Mouse (Mus musculus) heart, embryonic 14.5 days (tissue): ENCODE measurements around the gene Rel. TPM values are rescaled to one million over a fixed set of nuclear protein-coding genes. Genes with fewer than 3 reads are reported as not detected.
"Not testable (repeated sequence)": the region's sequence is repeated elsewhere in the genome, so short reads cannot be mapped to it uniquely, and the experiment has no call there.

Source experiments
- ATAC-seq: fragments of 200-750 bp; cut with Nextera tagmentation; 2 replicates; pipeline ENCODE4 v1.8.0; 2017; ENCODE audit warnings: low read depth, moderate TSS enrichment; ENCODE audit not compliant: insufficient number of reproducible peaks, insufficient read depth, low FRiP score
- H3K27ac ChIP-seq, 2 experiments: fragments of 200-500 bp in 1 of 2; fragments of 300-500 bp in 1 of 2; sonication (generic) in 1 of 2; replicated peaks in 1 of 2; 2 replicates each; pipeline ENCODE4 v1.5.1; 2012 to 2014; ENCODE audit warnings: low read depth in 2 of 2, low read length in 2 of 2, control low read depth in 1 of 2, mild to moderate bottlenecking in 1 of 2, mixed read lengths in 1 of 2; ENCODE audit not compliant: control insufficient read depth in 1 of 2, insufficient read depth in 1 of 2
- H3K27me3 ChIP-seq: fragments of 300-500 bp; sonication (generic); 2 replicates; pipeline ENCODE4 v1.6.1; 2014; ENCODE audit warnings: mild to moderate bottlenecking, low read length, control low read depth; ENCODE audit not compliant: control insufficient read depth, insufficient read depth
- H3K36me3 ChIP-seq: fragments of 300-500 bp; sonication (generic); 2 replicates; pipeline ENCODE4 v1.6.1; 2014; ENCODE audit warnings: mild to moderate bottlenecking, control low read depth, low read length, mixed read lengths; ENCODE audit not compliant: control insufficient read depth, insufficient read depth
- H3K4me1 ChIP-seq, 2 experiments: fragments of 200-500 bp in 1 of 2; fragments of 300-500 bp in 1 of 2; sonication (generic) in 1 of 2; 2 replicates each; pipeline ENCODE4 v1.6.1; 2012 to 2014; ENCODE audit warnings: low read length in 2 of 2, control low read depth in 1 of 2, mixed read lengths in 1 of 2; ENCODE audit not compliant: control insufficient read depth in 2 of 2, insufficient read depth in 2 of 2
- H3K4me2 ChIP-seq: fragments of 300-500 bp; sonication (generic); 2 replicates; pipeline ENCODE4 v1.6.1; 2014; ENCODE audit warnings: mild to moderate bottlenecking, low read length
- H3K4me3 ChIP-seq, 2 experiments: fragments of 200-500 bp in 1 of 2; fragments of 300-500 bp in 1 of 2; sonication (generic) in 1 of 2; 2 replicates each; pipeline ENCODE4 v1.5.1; 2012 to 2014; ENCODE audit warnings: low read length in 2 of 2, mild to moderate bottlenecking in 2 of 2, control low read depth in 1 of 2, low read depth in 1 of 2, moderate library complexity in 1 of 2; ENCODE audit not compliant: control insufficient read depth in 1 of 2, insufficient read depth in 1 of 2
- H3K9ac ChIP-seq: fragments of 300-500 bp; sonication (generic); 2 replicates; pipeline ENCODE4 v1.6.1; 2014; ENCODE audit warnings: mild to moderate bottlenecking, low read length
- H3K9me3 ChIP-seq: fragments of 300-500 bp; sonication (generic); 2 replicates; pipeline ENCODE4 v1.6.1; 2016; ENCODE audit warnings: low read length, control low read depth; ENCODE audit not compliant: control insufficient read depth
- WGBS: fragments of 180-500 bp; shearing (Covaris S2); extraction: QIAGEN DNeasy Blood & Tissue Kit; methylation state at CpG from one replicate; pipeline ENCODE4 v1.1.7; 2014; 5-methylcytosine and 5-hydroxymethylcytosine counted together
- polyA plus RNA-seq: library from polyadenylated mRNA; unstranded; fragments of >200 nt; fragmentation: Nextera tagmentation; extraction: Ambion mirVana; gene quantifications from 2 replicates; pipeline ENCODE4 v1.2.1, GENCODE M21; 2014

Gene Rel
- polyA plus RNA-seq, 1 experiment from 2014 or later = 1.9 TPM

DNA sequence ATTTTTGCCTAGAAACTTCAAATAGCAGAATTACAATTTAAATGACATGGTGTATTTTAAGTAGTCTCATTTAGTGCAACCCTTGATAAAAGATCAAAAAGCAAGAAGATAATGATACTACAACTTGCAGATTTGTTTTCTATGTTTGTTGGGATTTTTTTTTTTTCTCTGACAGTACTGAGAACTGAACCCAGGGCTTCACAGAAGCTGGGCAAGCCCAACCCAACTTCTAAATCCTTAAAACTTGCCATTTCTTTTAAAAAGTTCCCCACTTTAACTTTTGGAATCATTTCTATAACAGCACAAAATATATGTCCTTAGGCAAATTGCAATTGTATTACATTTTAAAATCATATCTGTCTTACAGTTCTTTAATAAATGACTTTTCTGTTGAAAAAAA, 1.7 kb downstream of the Rel start:
- Histone ChIP-seq H3K4me2 (peak overlapping the region; percentile 35), H3K27ac (no peak overlapping the region), H3K4me3 (no peak overlapping the region), H3K9ac (no peak overlapping the region), H3K36me3 (no peaks in the 10 kb centered on the region), H3K27me3 (no peaks in the 10 kb centered on the region), H3K4me1 (peaks cover 0 to 9% of the 10 kb centered on the region in 2 experiments; a peak in 1 of 4 replicates), H3K9me3 (no peaks in the 10 kb centered on the region)
- no peak for ATAC-seq

DNA sequence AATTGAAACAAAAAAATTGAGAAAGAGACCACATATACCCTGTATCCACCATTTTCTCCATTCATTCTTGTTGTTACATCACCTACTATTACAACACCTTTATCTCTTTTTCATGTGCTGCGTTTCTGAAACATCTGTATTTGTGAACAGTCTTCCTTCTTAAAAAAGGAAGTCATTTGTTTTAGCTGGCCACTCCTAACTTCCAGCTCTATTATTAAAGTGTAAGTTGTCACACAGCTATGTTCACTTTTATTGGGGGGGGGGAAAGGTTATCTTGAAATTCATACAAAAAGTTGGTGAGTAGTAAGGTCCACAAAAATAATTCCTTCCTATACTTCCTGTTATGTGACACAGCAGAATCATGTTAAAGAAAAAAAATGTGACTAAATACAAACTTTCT, 2.8 kb downstream of the Rel start:
- no peak overlapping the region for H3K4me2 ChIP-seq
- H3K27me3 ChIP-seq = no peaks in the 10 kb centered on the region
- no peak overlapping the region for H3K9ac ChIP-seq
- ATAC-seq = no peak
- no peaks in the 10 kb centered on the region for H3K9me3 ChIP-seq
- H3K27ac ChIP-seq = no peak overlapping the region
- no peaks in the 10 kb centered on the region for H3K36me3 ChIP-seq
- H3K4me3 ChIP-seq = no peak overlapping the region
- WGBS = 56% methylated on average over 1 of the region's 1 CpGs
- peaks cover 0 to 8% of the 10 kb centered on the region in 2 experiments; a peak in 1 of 4 replicates for H3K4me1 ChIP-seq

DNA sequence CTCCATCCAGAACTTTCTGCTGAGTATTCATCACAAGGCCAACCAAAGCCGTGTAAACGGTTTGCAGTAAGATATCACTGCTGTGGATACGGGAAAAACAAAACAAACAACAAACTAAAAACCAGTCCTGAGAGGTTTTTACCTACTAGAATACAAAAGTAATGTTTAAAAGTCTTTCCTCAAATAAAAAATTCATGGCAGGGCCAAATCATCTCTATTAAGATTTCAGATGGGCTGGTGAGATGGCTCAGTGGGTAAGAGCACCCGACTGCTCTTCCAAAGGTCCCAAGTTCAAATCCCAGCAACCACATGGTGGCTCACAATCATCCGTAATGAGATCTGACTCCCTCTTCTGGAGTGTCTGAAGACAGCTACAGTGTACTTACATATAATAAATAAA, 3.4 kb downstream of the Rel start:
- H3K4me3 ChIP-seq, H3K27me3 ChIP-seq, H3K9ac ChIP-seq, H3K36me3 ChIP-seq, H3K9me3 ChIP-seq, H3K4me2 ChIP-seq, H3K27ac ChIP-seq, ATAC-seq, H3K4me1 ChIP-seq: not testable (repeated sequence)
- 74% methylated on average over 4 of the region's 5 CpGs for WGBS

DNA sequence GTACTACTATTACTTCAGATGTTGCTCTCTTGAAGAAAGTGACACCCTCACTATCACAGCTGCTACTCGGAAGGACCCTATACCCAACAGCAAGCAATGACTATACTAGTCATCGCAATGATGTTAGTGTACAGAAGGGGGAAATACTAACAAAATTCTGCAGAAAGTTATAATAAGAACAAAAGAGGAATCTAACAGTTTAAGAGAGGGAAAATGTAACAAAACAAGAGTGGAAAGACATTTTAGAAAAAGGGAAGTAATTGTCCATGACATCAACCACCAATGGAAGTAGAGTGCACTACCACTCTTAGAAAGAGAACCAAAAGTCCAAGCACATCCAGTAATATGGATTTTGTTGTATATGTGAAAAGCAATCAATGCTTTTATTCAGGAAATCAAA, 8.1 kb downstream of the Rel start:
- H3K27ac ChIP-seq = no peak overlapping the region
- ATAC-seq = no peak

DNA sequence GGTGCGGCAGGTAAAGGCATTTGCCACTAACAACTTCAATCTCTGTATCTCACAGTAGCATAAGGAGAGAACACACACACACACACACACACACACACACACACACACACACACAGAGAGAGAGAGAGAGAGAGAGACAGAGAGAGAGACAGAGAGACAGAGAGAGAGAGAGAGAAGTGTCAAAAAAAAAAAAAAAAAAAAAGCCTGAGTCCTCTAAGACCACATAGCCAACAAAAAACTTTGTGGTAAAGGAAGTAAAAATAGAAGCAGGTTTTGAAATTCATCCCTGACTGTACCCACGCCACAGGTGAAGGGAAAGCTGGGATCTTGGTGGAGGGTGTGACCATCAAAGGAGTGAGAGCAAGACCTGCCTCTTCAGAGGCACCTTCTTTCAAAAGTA, 12.6 kb downstream of the Rel start:
- Histone ChIP-seq H3K4me1 (no peaks in the 10 kb centered on the region), H3K27me3 (no peaks in the 10 kb centered on the region), H3K9me3 (no peaks in the 10 kb centered on the region), H3K4me3 (no peak overlapping the region), H3K4me2 (no peak overlapping the region), H3K9ac (no peak overlapping the region), H3K36me3 (0 out of 2 replicates have a peak, but pooled peaks cover 7% of the 10 kb centered on the region), H3K27ac (no peak overlapping the region)
- 87% methylated on average over 2 of the region's 2 CpGs for WGBS
- ATAC-seq = no peak

More for the DNA sequence above, 8.1 kb downstream of the Rel start:
- Histone ChIP-seq H3K36me3 (no peaks in the 10 kb centered on the region), H3K4me1 (no peaks in the 10 kb centered on the region), H3K4me2 (no peak overlapping the region), H3K4me3 (no peak overlapping the region), H3K9ac (no peak overlapping the region), H3K27me3 (no peaks in the 10 kb centered on the region), H3K9me3 (no peaks in the 10 kb centered on the region)
- WGBS = 90% methylated on average over 2 of the region's 2 CpGs

DNA sequence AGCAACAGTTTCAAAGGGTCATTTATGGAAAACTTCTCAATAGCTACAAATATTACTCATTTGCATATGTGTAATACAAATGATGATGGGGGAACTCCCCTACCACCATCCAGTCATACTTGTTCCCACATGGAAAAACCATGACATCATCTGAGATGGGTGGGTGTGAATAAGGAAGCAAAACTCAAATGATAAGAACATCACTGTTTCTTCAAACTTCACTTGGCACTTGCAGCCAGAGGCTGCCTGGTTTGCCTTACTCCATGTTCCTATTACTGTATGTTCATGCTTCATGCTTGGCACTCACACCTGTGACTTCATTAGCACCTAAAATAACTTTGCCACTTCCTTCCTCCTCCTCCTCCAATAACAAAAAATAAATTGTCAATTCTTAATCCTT, 16.4 kb downstream of the Rel start:
- H3K4me2 ChIP-seq = no peak overlapping the region
- H3K27me3 ChIP-seq = no peaks in the 10 kb centered on the region
- H3K4me1 ChIP-seq = no peaks in the 10 kb centered on the region
- H3K27ac ChIP-seq = no peak overlapping the region
- no peak for ATAC-seq
- H3K9ac ChIP-seq = no peak overlapping the region
- no peak overlapping the region for H3K4me3 ChIP-seq
- 0 out of 2 replicates have a peak, but pooled peaks cover 7% of the 10 kb centered on the region for H3K36me3 ChIP-seq
- no peaks in the 10 kb centered on the region for H3K9me3 ChIP-seq

DNA sequence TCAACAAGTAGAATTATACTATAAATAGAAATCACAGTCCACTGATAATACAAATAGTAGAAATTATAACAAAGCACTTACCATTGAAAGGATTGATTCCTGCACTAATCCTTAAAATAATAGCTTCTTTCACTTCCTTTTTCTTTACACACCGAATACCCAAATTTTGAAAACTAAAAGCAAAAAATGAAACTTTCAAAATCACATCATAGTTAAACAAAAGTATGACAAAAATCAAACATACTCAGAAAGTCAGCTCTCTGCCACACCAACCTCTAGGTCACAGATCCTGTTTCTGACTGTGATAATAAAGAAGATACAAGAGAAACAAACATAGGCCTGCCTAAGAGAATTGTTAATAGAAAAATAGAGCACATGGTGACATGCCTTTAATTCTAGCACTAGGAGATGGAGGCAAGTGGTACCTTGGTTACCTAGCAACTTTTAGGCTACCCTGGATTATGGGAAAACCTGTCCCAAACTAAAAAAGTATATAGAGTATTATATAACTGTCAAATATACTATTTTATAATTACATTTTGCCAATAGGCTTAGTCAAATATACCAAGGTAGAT, 17.5 kb downstream of the Rel start:
- H3K9ac ChIP-seq = no peak overlapping the region
- no peak overlapping the region for H3K4me2 ChIP-seq
- no peak overlapping the region for H3K27ac ChIP-seq
- H3K9me3 ChIP-seq = no peaks in the 10 kb centered on the region
- no peak for ATAC-seq
- H3K27me3 ChIP-seq = no peaks in the 10 kb centered on the region
- no peak overlapping the region for H3K4me3 ChIP-seq
- WGBS = 82% methylated on average over 1 of the region's 1 CpGs
- 0 out of 2 replicates have a peak, but pooled peaks cover 7% of the 10 kb centered on the region for H3K36me3 ChIP-seq
- no peaks in the 10 kb centered on the region for H3K4me1 ChIP-seq

DNA sequence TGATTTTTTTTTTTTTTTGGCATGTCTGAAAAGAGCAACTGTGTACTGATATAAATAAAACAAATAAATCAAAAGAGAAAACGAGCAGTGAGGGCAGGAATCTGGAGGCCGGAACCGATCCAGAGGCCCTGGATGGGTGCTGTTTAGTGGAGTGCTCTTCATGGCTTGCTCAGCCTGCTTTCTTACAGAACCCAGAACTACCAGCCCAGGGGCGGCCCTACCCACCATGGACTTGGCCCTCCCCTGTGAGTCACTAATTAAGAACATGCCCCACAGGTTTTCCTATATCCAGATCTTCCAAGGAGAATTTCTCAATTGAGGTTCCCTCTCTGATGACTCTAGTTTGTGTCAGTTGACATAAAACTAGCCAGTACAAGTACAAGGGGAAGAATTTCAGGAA, 24.7 kb downstream of the Rel start:
- no peaks in the 10 kb centered on the region for H3K9me3 ChIP-seq
- no peaks in the 10 kb centered on the region for H3K4me1 ChIP-seq
- no peaks in the 10 kb centered on the region for H3K27me3 ChIP-seq
- no peak overlapping the region for H3K4me2 ChIP-seq
- no peak overlapping the region for H3K27ac ChIP-seq
- peaks cover 23% of the 10 kb centered on the region for H3K36me3 ChIP-seq
- ATAC-seq = no peak
- H3K4me3 ChIP-seq = no peak overlapping the region
- no peak overlapping the region for H3K9ac ChIP-seq
- WGBS = 85% methylated on average over 4 of the region's 4 CpGs
